Mouse (Mus musculus): ENCODE data around the gene Bcl10. TPM values are rescaled to one million over a fixed set of nuclear protein-coding genes. Genes with fewer than 3 reads are reported as not detected.

The Bcl10 gene
- polyA plus RNA-seq, 1 experiment from 2014 or later = 42.3 TPM

DNA sequence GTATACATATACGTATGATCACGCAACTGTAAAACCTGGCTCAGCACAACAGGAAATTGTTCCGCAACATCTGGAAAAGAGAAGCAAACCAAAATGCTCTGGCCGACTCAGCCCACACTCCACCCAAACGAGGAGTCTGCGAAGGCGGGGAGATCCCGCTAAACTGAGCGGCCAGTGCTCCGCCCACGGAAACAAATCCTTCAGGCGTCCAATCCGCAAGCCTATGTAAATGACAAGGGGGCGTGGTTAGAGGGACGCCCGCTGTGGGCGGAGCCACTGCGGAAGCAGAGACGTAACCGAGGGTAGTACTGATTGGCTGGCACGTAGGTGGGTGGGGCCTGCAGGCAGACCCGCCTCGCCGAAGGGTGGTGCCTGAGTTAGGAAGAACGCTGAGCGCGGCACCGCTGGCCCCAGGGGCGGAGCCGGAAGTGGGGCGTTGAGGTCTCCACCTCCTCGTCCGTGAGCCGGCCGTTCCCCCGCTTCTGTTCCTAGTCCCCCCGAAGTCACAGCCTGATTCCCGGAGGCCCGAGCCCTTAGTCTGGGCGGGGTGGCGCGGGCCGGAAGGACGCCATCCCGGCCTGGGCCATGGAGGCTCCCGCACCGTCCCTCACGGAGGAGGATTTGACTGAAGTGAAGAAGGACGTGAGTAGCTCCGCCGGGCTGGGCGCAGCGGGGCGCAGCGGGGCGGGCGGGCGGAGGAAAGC is 1.4 kb downstream of the Bcl10 start:
- WGBS = under 1% methylated on average over 58 of the region's 58 CpGs
- peak; percentile 100 for ATAC-seq (ENCODE audit: low FRiP score, low TSS enrichment)
- H3K4me3 ChIP-seq (replicated peaks; ENCODE audit: low read depth, low read length) = peak overlapping the region; percentile 80
- H3K9me3 ChIP-seq (ENCODE audit: control insufficient read depth, low read length) = no peaks in the 10 kb centered on the region
- peak overlapping the region; percentile 84 for H3K9ac ChIP-seq (replicated peaks; ENCODE audit: low read length)
- no peaks in the 10 kb centered on the region for H3K27me3 ChIP-seq (ENCODE audit: control insufficient read depth, insufficient read depth, low read length)
- DNase-seq = peak; percentile 100
- peak overlapping the region; percentile 89 for H3K27ac ChIP-seq (replicated peaks; ENCODE audit: low read depth, low read length)
- H3K4me2 ChIP-seq (ENCODE audit: low read length) = peak overlapping the region; percentile 78
- peaks cover 14% of the 10 kb centered on the region for H3K4me1 ChIP-seq (ENCODE audit: control insufficient read depth, insufficient read depth, low read length)
- 0 out of 2 replicates have a peak, but pooled peaks cover 8% of the 10 kb centered on the region for H3K36me3 ChIP-seq (ENCODE audit: control insufficient read depth, insufficient read depth, low read length)

DNA sequence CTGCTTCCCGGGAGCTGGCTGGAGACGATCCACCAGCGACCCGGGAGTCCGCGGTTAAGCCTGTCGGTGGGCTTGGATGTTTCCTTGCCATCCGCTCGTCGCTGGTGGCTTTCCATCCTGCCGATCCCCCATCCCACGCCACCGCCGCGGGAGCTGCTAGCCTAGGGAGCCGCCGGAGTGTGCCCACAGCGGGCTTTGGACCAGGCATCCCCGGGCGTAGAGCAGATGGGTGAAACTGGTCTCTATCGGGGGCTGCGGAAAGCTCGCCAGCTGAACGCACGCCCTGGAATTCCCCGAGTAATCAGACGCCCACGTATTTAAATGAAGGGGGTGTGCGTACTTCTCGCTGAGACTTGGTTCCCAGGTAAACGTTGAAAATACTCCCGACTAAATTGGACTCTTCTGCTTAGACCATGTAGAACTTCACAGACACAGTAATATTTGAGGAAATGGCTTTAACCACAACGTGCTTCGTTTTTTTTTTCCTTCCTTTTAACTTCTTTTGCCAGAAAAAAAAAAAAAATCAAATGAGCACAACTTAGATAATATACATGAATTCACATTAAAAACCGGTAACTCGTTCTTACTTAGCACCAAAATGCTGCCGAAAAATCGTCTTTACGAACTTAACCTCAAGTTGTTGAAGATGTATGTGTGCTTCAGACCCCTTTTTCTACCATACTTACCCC is 2.2 kb downstream of the Bcl10 start:
- DNase-seq (peak; percentile 62), ATAC-seq (ENCODE audit: low FRiP score, low TSS enrichment) (peak; percentile 7; the same call in 1 of the 2 replicates)
- Histone ChIP-seq H3K36me3 (ENCODE audit: control insufficient read depth, insufficient read depth, low read length) (0 out of 2 replicates have a peak, but pooled peaks cover 8% of the 10 kb centered on the region), H3K9ac (replicated peaks; ENCODE audit: low read length) (peak overlapping the region; percentile 84), H3K27me3 (ENCODE audit: control insufficient read depth, insufficient read depth, low read length) (no peaks in the 10 kb centered on the region), H3K4me3 (replicated peaks; ENCODE audit: low read depth, low read length) (peak overlapping the region; percentile 80), H3K27ac (replicated peaks; ENCODE audit: low read depth, low read length) (peak overlapping the region; percentile 89), H3K9me3 (ENCODE audit: control insufficient read depth, low read length) (no peaks in the 10 kb centered on the region), H3K4me2 (ENCODE audit: low read length) (peak overlapping the region; percentile 78), H3K4me1 (ENCODE audit: control insufficient read depth, insufficient read depth, low read length) (peaks cover 16% of the 10 kb centered on the region)
- 6% methylated on average over 39 of the region's 39 CpGs for WGBS

DNA sequence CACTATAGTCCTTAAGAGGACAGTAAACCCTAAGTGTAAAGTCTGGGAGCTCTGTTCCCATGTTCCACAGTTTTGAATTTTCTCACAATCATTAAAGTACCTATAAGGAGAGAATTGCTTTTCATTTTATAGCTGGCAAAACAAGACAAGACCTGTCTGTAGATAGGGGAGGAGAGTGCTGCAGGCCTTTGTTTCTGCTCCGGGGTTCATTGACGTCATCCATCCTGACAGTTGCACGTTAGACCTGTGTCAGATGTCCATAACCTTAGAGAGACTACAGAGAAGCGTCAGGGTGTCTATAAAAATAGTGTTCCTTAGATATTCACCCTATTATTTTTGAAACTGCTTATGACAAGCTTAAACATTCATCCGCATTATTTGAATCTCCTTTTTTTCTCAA is 2.9 kb downstream of the Bcl10 start:
- 0 out of 2 replicates have a peak, but pooled peaks cover 8% of the 10 kb centered on the region for H3K36me3 ChIP-seq (ENCODE audit: control insufficient read depth, insufficient read depth, low read length)
- H3K9ac ChIP-seq (replicated peaks; ENCODE audit: low read length) = no peak overlapping the region
- peaks cover 16% of the 10 kb centered on the region for H3K4me1 ChIP-seq (ENCODE audit: control insufficient read depth, insufficient read depth, low read length)
- WGBS = 75% methylated on average over 5 of the region's 5 CpGs
- H3K27ac ChIP-seq (replicated peaks; ENCODE audit: low read depth, low read length) = no peak overlapping the region
- H3K4me3 ChIP-seq (replicated peaks; ENCODE audit: low read depth, low read length) = peak overlapping the region; percentile 80; the same call in 1 of the 2 replicates
- H3K27me3 ChIP-seq (ENCODE audit: control insufficient read depth, insufficient read depth, low read length) = no peaks in the 10 kb centered on the region
- H3K4me2 ChIP-seq (ENCODE audit: low read length) = peak overlapping the region; percentile 78
- DNase-seq (no peak), ATAC-seq (ENCODE audit: low FRiP score, low TSS enrichment) (no peak)
- H3K9me3 ChIP-seq (ENCODE audit: control insufficient read depth, low read length) = no peaks in the 10 kb centered on the region

DNA sequence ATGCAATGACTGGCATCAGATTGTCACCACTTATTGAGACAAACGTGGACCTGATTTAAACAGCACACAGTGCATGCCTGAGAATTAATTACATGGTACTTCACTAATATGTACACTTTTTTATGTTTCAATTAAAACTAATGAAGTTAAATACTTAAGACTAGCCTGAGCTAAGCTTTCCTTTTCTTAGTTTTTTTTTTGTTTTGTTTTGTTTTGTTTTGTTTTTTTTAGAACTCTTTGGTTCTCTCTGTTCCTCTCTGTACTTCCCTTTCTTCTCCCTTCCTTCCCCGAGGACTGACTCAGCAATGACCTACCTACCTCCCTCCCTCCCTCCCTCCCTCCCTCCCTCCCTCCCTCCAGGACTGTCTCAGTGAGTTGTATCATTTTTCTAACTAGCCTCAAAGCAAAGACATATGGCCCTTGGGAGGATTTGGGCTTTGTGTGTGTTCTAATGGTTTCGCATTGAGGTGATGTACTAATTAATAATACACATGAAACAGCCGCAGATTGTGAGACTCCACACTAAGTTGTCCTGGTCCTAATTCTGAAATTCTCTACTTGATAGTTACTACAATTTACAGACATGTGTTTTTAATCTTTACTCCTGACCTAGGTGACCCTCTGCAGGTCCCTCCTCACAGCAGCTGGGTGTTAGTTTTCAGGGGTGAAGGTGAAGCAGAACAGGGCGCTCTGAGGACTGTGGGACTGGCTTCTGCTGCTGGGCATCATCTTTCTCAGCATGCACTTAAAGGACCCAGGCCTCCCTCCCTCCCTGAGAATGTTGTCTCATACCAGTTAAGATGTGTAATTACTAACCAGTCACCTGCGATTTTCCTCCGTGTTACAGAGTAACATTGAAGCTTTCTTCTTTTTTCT is 7.2 kb downstream of the Bcl10 start:
- no peaks in the 10 kb centered on the region for H3K27me3 ChIP-seq (ENCODE audit: control insufficient read depth, insufficient read depth, low read length)
- DNase-seq = no peak
- H3K4me2 ChIP-seq (ENCODE audit: low read length) = no peak overlapping the region
- H3K36me3 ChIP-seq (ENCODE audit: control insufficient read depth, insufficient read depth, low read length) = peaks cover 35% of the 10 kb centered on the region
- no peak overlapping the region for H3K4me3 ChIP-seq (replicated peaks; ENCODE audit: low read depth, low read length)
- peaks cover 16% of the 10 kb centered on the region for H3K4me1 ChIP-seq (ENCODE audit: control insufficient read depth, insufficient read depth, low read length)
- H3K27ac ChIP-seq (replicated peaks; ENCODE audit: low read depth, low read length) = no peak overlapping the region
- no peak for ATAC-seq (ENCODE audit: low FRiP score, low TSS enrichment)
- 66% methylated on average over 7 of the region's 7 CpGs for WGBS
- no peak overlapping the region for H3K9ac ChIP-seq (replicated peaks; ENCODE audit: low read length)
- no peaks in the 10 kb centered on the region for H3K9me3 ChIP-seq (ENCODE audit: control insufficient read depth, low read length)

DNA sequence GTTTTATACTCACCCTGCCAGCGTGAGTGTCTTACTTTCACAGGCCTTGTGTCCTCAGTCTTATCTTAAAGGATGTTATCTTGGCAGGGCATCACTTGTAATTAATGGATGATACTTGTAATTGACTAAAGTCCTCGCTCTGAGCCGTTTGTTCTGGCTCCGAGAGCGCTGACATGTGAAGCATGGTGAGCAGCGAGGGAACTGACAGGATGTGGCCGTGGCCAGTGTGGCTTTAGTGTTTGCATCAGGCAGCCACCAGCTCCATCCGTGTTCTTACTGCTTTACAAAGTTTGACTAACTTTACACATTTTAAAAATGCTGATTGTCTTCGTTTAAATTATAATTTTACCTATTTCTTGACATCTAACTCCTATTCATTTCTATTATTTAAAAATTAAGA is 11.2 kb downstream of the Bcl10 start:
- H3K4me1 ChIP-seq (ENCODE audit: control insufficient read depth, insufficient read depth, low read length) = peaks cover 10% of the 10 kb centered on the region
- 92% methylated on average over 9 of the region's 9 CpGs for WGBS
- H3K4me3 ChIP-seq (replicated peaks; ENCODE audit: low read depth, low read length) = no peak overlapping the region
- H3K9ac ChIP-seq (replicated peaks; ENCODE audit: low read length) = no peak overlapping the region
- no peak overlapping the region for H3K27ac ChIP-seq (replicated peaks; ENCODE audit: low read depth, low read length)
- no peak overlapping the region for H3K4me2 ChIP-seq (ENCODE audit: low read length)
- ATAC-seq (ENCODE audit: low FRiP score, low TSS enrichment) = no peak
- no peak for DNase-seq
- H3K27me3 ChIP-seq (ENCODE audit: control insufficient read depth, insufficient read depth, low read length) = no peaks in the 10 kb centered on the region
- no peaks in the 10 kb centered on the region for H3K9me3 ChIP-seq (ENCODE audit: control insufficient read depth, low read length)
- H3K36me3 ChIP-seq (ENCODE audit: control insufficient read depth, insufficient read depth, low read length) = peaks cover 28% of the 10 kb centered on the region

DNA sequence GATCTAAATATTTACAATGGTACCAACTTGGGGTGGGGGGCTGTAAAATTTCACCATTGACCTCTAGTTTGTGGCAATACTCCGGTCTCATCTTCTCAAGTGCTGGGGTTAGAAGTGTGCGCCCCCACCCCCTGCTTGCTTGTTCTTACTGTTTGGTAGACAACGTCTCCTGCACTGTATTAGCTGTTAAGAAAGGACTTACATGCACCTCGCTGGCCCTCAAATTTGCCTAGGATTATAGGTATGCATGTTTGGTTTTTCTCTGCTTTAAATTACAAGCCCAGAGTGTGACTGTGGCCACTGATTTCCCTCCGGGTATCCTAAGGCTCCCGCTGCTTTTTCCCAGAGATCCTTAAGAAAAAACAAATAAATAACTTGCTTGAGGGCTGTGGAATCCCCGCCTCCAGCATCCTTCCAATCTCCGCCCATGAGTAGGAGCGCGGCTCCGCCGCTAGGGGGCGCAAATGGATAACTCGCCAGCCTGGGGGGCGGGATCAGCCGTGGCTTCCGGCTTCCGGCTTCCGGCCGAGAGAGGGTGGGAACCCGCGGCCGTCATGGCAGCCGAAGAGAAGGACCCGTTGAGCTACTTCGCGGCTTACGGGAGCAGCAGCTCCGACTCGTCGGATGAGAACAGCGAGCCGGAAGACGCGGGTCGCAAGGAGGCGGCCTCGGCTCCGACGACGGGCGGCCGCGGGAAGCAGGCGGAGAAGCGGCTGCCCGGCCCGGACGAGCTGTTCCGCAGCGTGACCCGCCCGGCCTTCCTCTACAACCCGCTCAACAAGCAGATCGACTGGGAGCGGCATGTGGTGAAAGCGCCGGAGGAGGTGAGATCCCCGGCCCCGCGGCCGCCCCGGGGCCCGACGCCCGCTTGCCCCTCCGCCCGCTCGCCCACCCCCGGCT is 15.2 kb downstream of the Bcl10 start, which contains the start of gene 2410004B18Rik:
Gene 2410004B18Rik (plus strand): TSS at position 510 of the 900 bp plus-strand sequence.
- Histone ChIP-seq H3K9me3 (ENCODE audit: control insufficient read depth, low read length) (no peaks in the 10 kb centered on the region), H3K27me3 (ENCODE audit: control insufficient read depth, insufficient read depth, low read length) (no peaks in the 10 kb centered on the region), H3K4me3 (replicated peaks; ENCODE audit: low read depth, low read length) (peak within 1 kb of the TSS; percentile 94), H3K4me1 (ENCODE audit: control insufficient read depth, insufficient read depth, low read length) (peaks cover 21% of the 10 kb centered on the region), H3K4me2 (ENCODE audit: low read length) (peak within 1 kb of the TSS; percentile 80), H3K27ac (replicated peaks; ENCODE audit: low read depth, low read length) (peak within 1 kb of the TSS; percentile 77), H3K36me3 (ENCODE audit: control insufficient read depth, insufficient read depth, low read length) (peaks cover 36% of the 10 kb centered on the region), H3K9ac (replicated peaks; ENCODE audit: low read length) (peak within 1 kb of the TSS; percentile 87)
- peak; percentile 98 for DNase-seq
- WGBS = 2% methylated on average over 66 of the region's 70 CpGs
- peak; percentile 96 for ATAC-seq (ENCODE audit: low FRiP score, low TSS enrichment)

DNA sequence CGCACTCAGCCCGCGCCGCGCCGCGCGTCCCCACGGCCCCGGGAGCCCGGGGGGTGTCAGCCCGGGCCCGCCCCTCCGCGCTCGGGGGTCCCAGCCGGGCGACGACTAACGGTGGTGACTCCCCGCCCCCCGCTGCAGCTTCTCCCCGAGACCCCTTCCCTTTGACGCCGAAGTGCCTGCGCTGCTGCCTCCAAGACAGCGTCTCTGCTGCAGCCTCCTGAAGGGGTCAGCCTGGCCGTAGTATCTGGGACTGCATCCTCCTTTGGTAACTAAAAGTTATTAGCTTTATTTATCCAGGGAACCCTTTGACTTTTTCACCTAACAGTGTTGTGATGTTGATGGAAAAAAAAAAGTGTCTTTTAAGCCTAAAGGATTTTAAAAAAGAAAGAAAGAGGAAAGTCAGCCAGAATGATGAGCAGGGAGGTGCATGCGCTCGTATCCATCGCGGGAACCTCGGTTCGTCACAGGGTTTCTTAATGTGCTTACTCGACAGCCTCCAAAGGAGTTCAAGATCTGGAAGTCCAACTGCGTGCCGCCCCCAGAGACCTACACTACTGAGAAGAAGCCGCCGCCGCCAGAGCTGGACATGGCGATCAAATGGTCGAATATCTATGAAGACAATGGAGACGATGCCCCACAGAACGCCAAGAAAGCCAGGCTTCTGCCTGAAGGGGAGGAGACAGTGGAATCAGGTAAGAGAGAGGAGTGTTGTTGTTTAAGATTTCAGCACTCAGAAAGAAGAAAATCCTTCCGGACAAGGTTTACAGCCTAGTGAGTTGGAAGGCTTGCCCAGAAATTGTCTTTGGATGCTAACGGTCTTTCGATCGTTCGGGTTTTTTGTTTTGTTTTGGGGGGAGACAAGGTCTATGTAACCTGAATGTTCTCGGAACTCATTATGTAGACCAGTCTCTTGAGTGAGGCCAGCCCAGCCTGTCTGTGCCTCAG is 16.1 kb downstream of the Bcl10 start:
- peaks cover 21% of the 10 kb centered on the region for H3K4me1 ChIP-seq (ENCODE audit: control insufficient read depth, insufficient read depth, low read length)
- 19% methylated on average over 50 of the region's 50 CpGs for WGBS
- H3K9ac ChIP-seq (replicated peaks; ENCODE audit: low read length) = peak overlapping the region; percentile 87
- ATAC-seq (ENCODE audit: low FRiP score, low TSS enrichment) (peak; percentile 19), DNase-seq (peak; percentile 55)
- H3K4me2 ChIP-seq (ENCODE audit: low read length) = peak overlapping the region; percentile 80
- peaks cover 38% of the 10 kb centered on the region for H3K36me3 ChIP-seq (ENCODE audit: control insufficient read depth, insufficient read depth, low read length)
- peak overlapping the region; percentile 77; the same call in 1 of the 2 replicates for H3K27ac ChIP-seq (replicated peaks; ENCODE audit: low read depth, low read length)
- peak overlapping the region; percentile 94 for H3K4me3 ChIP-seq (replicated peaks; ENCODE audit: low read depth, low read length)
- no peaks in the 10 kb centered on the region for H3K27me3 ChIP-seq (ENCODE audit: control insufficient read depth, insufficient read depth, low read length)
- no peaks in the 10 kb centered on the region for H3K9me3 ChIP-seq (ENCODE audit: control insufficient read depth, low read length)

Data from midbrain, embryonic 14.5 days (tissue).